Mouse (Mus musculus) CH12.LX (cell line): ENCODE results near the gene B3gnt2. TPM values are rescaled to one million over a fixed set of nuclear protein-coding genes. Genes with fewer than 3 reads are reported as not detected.
A peak's percentile ranks its signal among the peaks of the same experiment; 100 is the strongest.

Experiments used
- DNase-seq: peaks from one replicate; pipeline ENCODE4 v3.0.0-alpha.2; 2013; ENCODE audit errors: extremely low read depth
- H3K27ac ChIP-seq: 2 replicates; pipeline ENCODE4 v1.5.1; 2012; ENCODE audit warnings: low read depth, mild to moderate bottlenecking, control low read depth, moderate library complexity; ENCODE audit not compliant: insufficient read depth
- H3K27me3 ChIP-seq: replicated peaks from 2 replicates; pipeline ENCODE3; 2012; ENCODE audit warnings: inconsistent platforms
- H3K36me3 ChIP-seq, 2 experiments: replicated peaks in 1 of 2; 2 replicates each; pipeline versions ENCODE3 to v1.6.1; 2012; ENCODE audit warnings: inconsistent platforms in 1 of 2, low read length in 1 of 2, mild to moderate bottlenecking in 1 of 2, mixed read lengths in 1 of 2, moderate library complexity in 1 of 2; ENCODE audit not compliant: control insufficient read depth in 1 of 2, insufficient read depth in 1 of 2
- H3K4me1 ChIP-seq, 2 experiments: 2 replicates each; pipeline ENCODE4 v1.6.1; 2012; ENCODE audit warnings: inconsistent platforms in 1 of 2, moderate library complexity in 1 of 2; ENCODE audit not compliant: insufficient read depth in 2 of 2, control insufficient read depth in 1 of 2
- H3K4me2 ChIP-seq: 2 replicates; pipeline ENCODE4 v1.6.1; 2012; ENCODE audit warnings: low read depth, mild to moderate bottlenecking, control low read depth; ENCODE audit not compliant: poor library complexity, insufficient read depth, severe bottlenecking
- H3K4me3 ChIP-seq, 3 experiments: fragments of 150-350 bp in 1 of 3; sonication (generic) in 1 of 3; replicated peaks in 1 of 3; 2 replicates each; pipeline versions ENCODE3 to v1.5.1; 2011 to 2012; ENCODE audit warnings: low read depth in 2 of 3, low read length in 2 of 3, mild to moderate bottlenecking in 2 of 3, moderate library complexity in 2 of 3, control low read depth in 1 of 3, improper control_type of control experiment in 1 of 3, inconsistent platforms in 1 of 3, mixed read lengths in 1 of 3; ENCODE audit not compliant: poor library complexity in 1 of 3
- H3K79me2 ChIP-seq: replicated peaks from 2 replicates; pipeline ENCODE4 v1.6.1; 2012; ENCODE audit warnings: mild to moderate bottlenecking, moderate library complexity; ENCODE audit not compliant: control insufficient read depth, poor library complexity, insufficient read depth, severe bottlenecking; ENCODE audit errors: extremely low read depth
- H3K9ac ChIP-seq: 2 replicates; pipeline ENCODE4 v1.6.1; 2012; ENCODE audit warnings: low read depth, mild to moderate bottlenecking, control low read depth, moderate library complexity; ENCODE audit not compliant: insufficient read depth
- H3K9me3 ChIP-seq: replicated peaks from 2 replicates; pipeline ENCODE3; 2012; ENCODE audit warnings: low read length, inconsistent platforms, mixed read lengths
- BHLHE40 ChIP-seq: IDR thresholded peaks from 2 replicates; pipeline ENCODE4 v1.6.1; 2011; ENCODE audit warnings: mild to moderate bottlenecking, low read depth, low read length, improper control_type of control experiment
- CHD1 ChIP-seq: IDR thresholded peaks from 2 replicates; pipeline ENCODE4 v1.6.1; 2012; ENCODE audit warnings: low read depth, low read length, improper control_type of control experiment, inconsistent platforms
- CHD2 ChIP-seq: IDR thresholded peaks from 2 replicates; pipeline ENCODE4 v1.6.1; 2011; ENCODE audit warnings: low read length, improper control_type of control experiment
- ELF1 ChIP-seq: IDR thresholded peaks from 2 replicates; pipeline ENCODE4 v1.6.1; 2014; ENCODE audit warnings: low read depth, mild to moderate bottlenecking, inconsistent platforms, low read length, improper control_type of control experiment
- EP300 ChIP-seq: IDR thresholded peaks from 2 replicates; pipeline ENCODE4 v1.6.1; 2011; ENCODE audit warnings: low read length, improper control_type of control experiment
- ETS1 ChIP-seq: conservative IDR thresholded peaks from 2 replicates; pipeline ENCODE4 v1.6.1; 2012; ENCODE audit warnings: low read depth, mild to moderate bottlenecking, inconsistent platforms, low read length, improper control_type of control experiment, moderate library complexity
- GABPA ChIP-seq: IDR thresholded peaks from 2 replicates; pipeline ENCODE4 v1.6.1; 2012; ENCODE audit warnings: low read depth, low read length, improper control_type of control experiment, inconsistent platforms; ENCODE audit not compliant: insufficient replicate concordance
- HCFC1 ChIP-seq: IDR thresholded peaks from 2 replicates; pipeline ENCODE4 v1.6.1; 2012; ENCODE audit warnings: low read depth, mild to moderate bottlenecking, inconsistent platforms, low read length, improper control_type of control experiment
- IRF4 ChIP-seq: IDR thresholded peaks from 2 replicates; pipeline ENCODE4 v1.6.1; 2014; ENCODE audit warnings: low read depth, mild to moderate bottlenecking, inconsistent platforms, low read length, improper control_type of control experiment
- JUND ChIP-seq: conservative IDR thresholded peaks from 2 replicates; pipeline ENCODE4 v1.6.1; 2011; ENCODE audit warnings: low read depth, low read length, improper control_type of control experiment
- KAT2A ChIP-seq: IDR thresholded peaks from 2 replicates; pipeline ENCODE4 v1.6.1; 2012; ENCODE audit warnings: low read length, improper control_type of control experiment, inconsistent platforms; ENCODE audit not compliant: insufficient replicate concordance
- MAFK ChIP-seq: IDR thresholded peaks from 2 replicates; pipeline ENCODE4 v1.6.1; 2011; ENCODE audit warnings: low read length, improper control_type of control experiment; ENCODE audit not compliant: insufficient replicate concordance
- MAX ChIP-seq: IDR thresholded peaks from 2 replicates; pipeline ENCODE4 v1.6.1; 2011; ENCODE audit warnings: low read length, improper control_type of control experiment
- MAZ ChIP-seq: IDR thresholded peaks from 2 replicates; pipeline ENCODE4 v1.6.1; 2012; ENCODE audit warnings: low read depth, mild to moderate bottlenecking, inconsistent platforms, low read length, improper control_type of control experiment, moderate library complexity
- MEF2A ChIP-seq: IDR thresholded peaks from 2 replicates; pipeline ENCODE4 v1.6.1; 2014; ENCODE audit warnings: low read depth, mild to moderate bottlenecking, inconsistent platforms, low read length, improper control_type of control experiment, borderline replicate concordance
- MXI1 ChIP-seq: IDR thresholded peaks from 2 replicates; pipeline ENCODE4 v1.6.1; 2011; ENCODE audit warnings: mild to moderate bottlenecking, low read depth, low read length, improper control_type of control experiment
- MYC ChIP-seq: IDR thresholded peaks from 2 replicates; pipeline ENCODE4 v1.6.1; 2011; ENCODE audit warnings: low read depth, mild to moderate bottlenecking, improper control_type of control experiment, low read length
- NRF1 ChIP-seq: IDR thresholded peaks from 2 replicates; pipeline ENCODE4 v1.6.1; 2014; ENCODE audit warnings: low read depth, mild to moderate bottlenecking, inconsistent platforms, low read length, improper control_type of control experiment, moderate library complexity
- POLR2A ChIP-seq: IDR thresholded peaks from 2 replicates; pipeline ENCODE4 v1.6.1; 2011; ENCODE audit warnings: low read depth, mild to moderate bottlenecking, improper control_type of control experiment, low read length
- POLR2AphosphoS2 ChIP-seq: IDR thresholded peaks from 2 replicates; pipeline ENCODE4 v1.6.1; 2011; ENCODE audit warnings: low read depth, low read length, improper control_type of control experiment
- RAD21 ChIP-seq: IDR thresholded peaks from 2 replicates; pipeline ENCODE4 v1.6.1; 2011; ENCODE audit warnings: low read depth, mild to moderate bottlenecking, low read length, improper control_type of control experiment, moderate library complexity
- SMC3 ChIP-seq: IDR thresholded peaks from 2 replicates; pipeline ENCODE4 v1.6.1; 2011; ENCODE audit warnings: low read depth, low read length, improper control_type of control experiment
- TBP ChIP-seq: conservative IDR thresholded peaks from 2 replicates; pipeline ENCODE4 v1.6.1; 2011; ENCODE audit warnings: low read depth, low read length, improper control_type of control experiment
- TCF12 ChIP-seq: IDR thresholded peaks from 2 replicates; pipeline ENCODE4 v1.6.1; 2014; ENCODE audit warnings: low read depth, mild to moderate bottlenecking, inconsistent platforms, low read length, improper control_type of control experiment
- USF1 ChIP-seq: IDR thresholded peaks from 2 replicates; pipeline ENCODE4 v1.6.1; 2014; ENCODE audit warnings: low read depth, mild to moderate bottlenecking, inconsistent platforms, low read length, improper control_type of control experiment
- USF2 ChIP-seq: conservative IDR thresholded peaks from 2 replicates; pipeline ENCODE4 v1.6.1; 2011; ENCODE audit warnings: low read depth, low read length, improper control_type of control experiment
- ZC3H11A ChIP-seq: IDR thresholded peaks from 2 replicates; pipeline ENCODE4 v1.6.1; 2012; ENCODE audit warnings: low read depth, mild to moderate bottlenecking, inconsistent platforms, low read length, improper control_type of control experiment
- ZKSCAN1 ChIP-seq: IDR thresholded peaks from 2 replicates; pipeline ENCODE4 v1.6.1; 2012; ENCODE audit warnings: low read depth, inconsistent platforms, low read length, improper control_type of control experiment, borderline replicate concordance
- ZMIZ1 ChIP-seq: IDR thresholded peaks from 2 replicates; pipeline ENCODE4 v1.6.1; 2012; ENCODE audit warnings: low read depth, mild to moderate bottlenecking, inconsistent platforms, low read length, improper control_type of control experiment
- ZNF384 ChIP-seq: IDR thresholded peaks from 2 replicates; pipeline ENCODE4 v1.6.1; 2012; ENCODE audit warnings: low read depth, low read length, improper control_type of control experiment, inconsistent platforms
- dilution Hi-C: fragments of 300-500 bp; cut with MboI; formaldehyde crosslinking; loops from 2 replicates; pipeline ENCODE4 v1.14.3; 2020; ENCODE audit warnings: low sequenced_read_pairs; ENCODE audit not compliant: extremely low pct_unique_long_range_greater_than_20kb, extremely low pct_ligation_motif_present
- in situ Hi-C: fragments of 300-500 bp; cut with MboI; formaldehyde crosslinking; loops from 3 replicates; pipeline ENCODE4 v1.14.3; 2019; ENCODE audit warnings: low sequenced_read_pairs, low pct_ligation_motif_present, low pct_unique_long_range_greater_than_20kb, mixed read lengths
- polyA plus RNA-seq: library from polyadenylated mRNA; unstranded; fragments of >175 nt; gene quantifications from 2 replicates; pipeline ENCODE4 v1.2.1, GENCODE M21; 2012; ENCODE audit warnings: low read depth; ENCODE audit not compliant: insufficient read length
- total RNA-seq, 2 experiments: library from RNA; depleted of rRNA; stranded (reverse); fragments of 300-350 nt in 1 of 2; fragments of >200 nt in 1 of 2; gene quantifications; 2 replicates each; pipeline ENCODE4 v1.2.3; 2012 to 2014

Gene B3gnt2
- total and polyA plus RNA-seq, 3 experiments, result 74.6 to 96.0 (median 75.2) TPM

- DNase-seq, result no peak
- H3K9ac ChIP-seq, result peak overlapping the region; percentile 3
- peaks cover 26 to 68% of the 10 kb centered on the region in 2 experiments for H3K4me1 ChIP-seq
Measured at GRCm38 (mm10) chr11:22871628-22872306, 11.0 kb upstream of the B3gnt2 start.

GRCm38 (mm10) chr11:22868582-22868981, 7.8 kb upstream of the B3gnt2 start:
- TF ChIP-seq BHLHE40 (no peak), USF1 (no peak), POLR2AphosphoS2 (no peak), CHD1 (no peak)
- H3K4me1 ChIP-seq, result peaks cover 48 to 93% of the 10 kb centered on the region in 2 experiments

More at GRCm38 (mm10) chr11:22871628-22872306, 11.0 kb upstream of the B3gnt2 start:
- no peaks in the 10 kb centered on the region for H3K79me2 ChIP-seq
- H3K4me3 ChIP-seq, result no peak overlapping the region
- in situ Hi-C loops (no loop called here), dilution Hi-C loops (no loop called here)
- peaks cover 0 to 3% of the 10 kb centered on the region in 2 experiments for H3K36me3 ChIP-seq
- no peaks in the 10 kb centered on the region for H3K9me3 ChIP-seq
- no peaks in the 10 kb centered on the region for H3K27me3 ChIP-seq
- no peak overlapping the region for H3K27ac ChIP-seq
- TF ChIP-seq RAD21 (no peak; the same call in none of the 2 replicates), POLR2A (no peak; the same call in 1 of the 2 replicates), EP300 (peak; percentile 73), SMC3 (peak; percentile 26), BHLHE40 (peak; percentile 66), MAZ (0 out of 2 replicates have a peak, but pooled peaks have one; percentile 59), USF2 (no peak), NRF1 (no peak), JUND (peak; percentile 51; the same call in 1 of the 2 replicates), MAX (peak; percentile 57; the same call in 1 of the 2 replicates), MEF2A (0 out of 2 replicates have a peak, but pooled peaks have one; percentile 49), ZMIZ1 (no peak), IRF4 (peak; percentile 34; the same call in 1 of the 2 replicates), ZC3H11A (no peak), GABPA (no peak), ZNF384 (no peak), CHD2 (peak; percentile 60), MXI1 (0 out of 2 replicates have a peak, but pooled peaks have one; percentile 42), MAFK (0 out of 2 replicates have a peak, but pooled peaks have one; percentile 41), TCF12 (0 out of 2 replicates have a peak, but pooled peaks have one; percentile 47), TBP (0 out of 2 replicates have a peak, but pooled peaks have one; percentile 32), ZKSCAN1 (no peak), MYC (peak; percentile 77; the same call in 1 of the 2 replicates), HCFC1 (peak; percentile 12; the same call in 1 of the 2 replicates), KAT2A (0 out of 2 replicates have a peak, but pooled peaks have one; percentile 31), ETS1 (peak; percentile 43), ELF1 (peak; percentile 66)
- peak overlapping the region; percentile 39 for H3K4me2 ChIP-seq

More at GRCm38 (mm10) chr11:22868582-22868981, 7.8 kb upstream of the B3gnt2 start:
- Histone ChIP-seq H3K9ac (no peak overlapping the region), H3K27me3 (no peaks in the 10 kb centered on the region), H3K4me3 (no peak overlapping the region), H3K4me2 (no peak overlapping the region), H3K27ac (no peak overlapping the region), H3K9me3 (no peaks in the 10 kb centered on the region), H3K36me3 (peaks cover 0 to 5% of the 10 kb centered on the region in 2 experiments), H3K79me2 (no peaks in the 10 kb centered on the region)
- no peak for DNase-seq
- in situ Hi-C loops, result loop anchor here (5.0 kb wide), 1 partner anchor 64 kb away; no protein-coding TSS in a partner anchor
- dilution Hi-C loops, result no loop called here
